Mouse (Mus musculus): Measurements from ENCODE around the gene Slc11a1.

The Slc11a1 gene

DNA sequence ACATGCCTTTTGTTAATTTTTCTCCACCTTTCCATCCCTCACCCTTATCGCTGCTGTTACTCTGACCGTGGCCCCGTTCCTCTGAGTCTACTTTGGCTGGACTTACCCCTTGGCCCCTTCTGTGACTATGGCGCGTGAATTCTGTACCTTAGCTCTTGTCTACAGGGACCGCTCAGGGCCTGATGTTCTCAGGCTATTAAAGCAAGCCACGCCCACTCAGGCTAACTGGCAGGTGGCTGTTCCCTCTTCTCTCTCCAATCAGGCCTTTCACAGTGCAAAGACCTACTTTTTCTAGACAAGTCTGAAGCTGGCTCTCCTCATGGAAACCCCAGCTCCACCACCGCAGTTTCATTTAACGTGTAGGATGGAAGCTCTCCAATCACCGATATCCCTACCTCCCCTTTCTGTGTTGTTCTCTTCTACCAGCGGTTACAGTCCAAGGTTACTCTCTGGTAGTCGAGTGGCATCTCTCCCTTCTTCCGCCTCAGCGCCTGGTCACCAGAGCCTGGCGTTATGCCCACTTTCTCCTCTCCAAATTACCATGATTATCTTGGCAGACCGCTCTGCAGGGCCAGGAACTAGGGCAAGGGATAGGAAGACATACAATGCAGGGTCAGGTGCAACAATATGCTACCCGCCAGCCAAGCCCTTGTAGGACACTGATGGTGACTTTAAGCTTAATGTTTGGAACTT, 43.9 kb downstream of the Slc11a1 start:
- peak; percentile 50 for DNase-seq

DNA sequence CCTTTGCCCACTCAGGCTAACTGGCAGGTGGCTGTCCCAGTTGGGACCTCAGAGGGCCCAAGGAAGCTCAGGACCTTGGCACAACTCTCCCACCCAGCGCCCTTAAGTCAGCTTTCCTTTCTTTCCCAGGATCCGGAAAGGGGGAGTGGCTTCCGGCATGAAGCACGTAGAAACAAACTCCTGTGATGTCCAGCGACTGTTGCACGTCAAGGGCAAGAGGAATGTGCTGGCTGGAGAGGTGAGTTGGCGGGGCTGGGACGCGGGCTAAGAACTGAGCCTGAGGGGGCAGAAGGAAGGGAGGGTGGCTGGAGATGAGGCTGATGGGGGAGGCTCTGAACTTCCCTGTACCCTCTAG, 44.4 kb downstream of the Slc11a1 start:
- DNase-seq: peak; percentile 26

DNA sequence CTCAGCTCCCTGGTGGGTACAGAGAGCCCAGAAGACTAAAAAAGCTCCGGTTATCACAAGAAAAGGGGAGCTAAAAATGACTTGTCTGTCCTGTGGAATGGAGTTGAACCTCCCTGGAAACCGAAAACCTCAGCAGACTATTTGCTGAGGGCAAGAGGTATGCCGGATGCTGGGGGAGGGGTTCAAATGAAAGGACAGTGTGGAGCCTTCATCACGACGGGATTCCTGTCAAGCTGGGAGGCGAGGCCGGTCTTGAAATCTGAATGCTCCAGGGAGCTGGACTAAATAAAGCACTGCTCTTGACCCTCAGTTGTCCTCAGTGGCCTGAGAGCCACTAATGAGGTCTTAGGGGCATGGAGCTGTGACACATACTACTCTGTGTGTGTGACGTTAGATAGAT, 48.2 kb downstream of the Slc11a1 start:
- no peak for DNase-seq

DNA sequence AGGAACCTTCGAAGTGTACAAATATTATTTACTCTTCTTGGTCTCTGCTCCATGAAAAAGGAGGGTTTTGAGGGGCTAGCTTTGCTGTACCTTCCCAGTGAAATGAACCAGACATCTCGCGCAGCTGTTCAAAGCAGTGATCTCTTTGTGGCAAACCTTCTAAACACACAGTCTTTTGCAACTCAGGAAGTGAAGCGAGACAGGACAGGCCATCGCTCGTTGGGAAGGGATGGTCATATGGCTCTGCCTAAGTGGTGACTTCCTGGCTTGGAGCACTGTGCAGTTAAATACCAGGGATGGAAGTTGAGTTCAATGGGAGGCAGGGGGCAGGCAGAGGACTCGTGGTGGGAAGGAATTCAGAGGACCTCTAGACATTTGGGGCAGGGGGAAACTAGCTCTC, 50.9 kb downstream of the Slc11a1 start:
- DNase-seq: no peak

DNA sequence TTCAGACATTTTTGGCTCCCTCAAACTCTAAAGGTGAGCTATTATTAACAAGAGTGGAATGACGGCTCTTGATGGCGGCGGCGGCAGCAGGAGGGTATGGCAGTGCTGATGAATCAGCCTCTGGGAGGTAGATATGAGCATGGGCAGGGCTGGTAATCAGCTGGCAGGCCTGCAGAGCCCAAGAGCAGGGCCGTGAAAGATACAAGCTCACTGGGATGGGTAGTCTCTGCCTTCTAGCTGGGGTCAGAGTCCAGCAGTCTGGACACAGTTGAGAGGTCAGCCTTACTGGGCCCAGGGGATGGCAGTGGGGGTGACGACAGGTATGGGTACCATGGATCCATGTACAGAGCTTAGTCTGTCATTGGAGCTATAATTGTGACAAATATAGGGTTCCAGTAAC, 58.2 kb downstream of the Slc11a1 start:
- peak; percentile 31 for DNase-seq

DNA sequence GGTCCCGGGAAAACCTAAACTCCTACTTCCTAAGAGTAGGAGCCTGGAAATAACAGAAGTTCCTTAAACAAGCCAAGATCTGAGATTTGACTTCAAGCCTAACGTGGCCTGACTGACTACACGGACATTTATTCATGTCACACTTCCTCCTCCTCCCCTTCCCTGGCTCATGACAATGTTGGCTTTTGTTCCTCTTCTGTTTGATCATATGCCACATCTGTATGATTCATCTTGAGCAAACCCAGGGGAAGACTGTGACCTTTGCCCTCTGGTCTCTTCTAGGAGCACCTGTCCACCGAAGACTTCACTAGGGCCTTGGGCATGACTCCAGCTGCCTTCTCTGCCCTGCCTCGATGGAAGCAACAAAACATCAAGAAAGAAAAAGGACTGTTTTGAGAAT, 59.6 kb downstream of the Slc11a1 start:
- DNase-seq: no peak

DNA sequence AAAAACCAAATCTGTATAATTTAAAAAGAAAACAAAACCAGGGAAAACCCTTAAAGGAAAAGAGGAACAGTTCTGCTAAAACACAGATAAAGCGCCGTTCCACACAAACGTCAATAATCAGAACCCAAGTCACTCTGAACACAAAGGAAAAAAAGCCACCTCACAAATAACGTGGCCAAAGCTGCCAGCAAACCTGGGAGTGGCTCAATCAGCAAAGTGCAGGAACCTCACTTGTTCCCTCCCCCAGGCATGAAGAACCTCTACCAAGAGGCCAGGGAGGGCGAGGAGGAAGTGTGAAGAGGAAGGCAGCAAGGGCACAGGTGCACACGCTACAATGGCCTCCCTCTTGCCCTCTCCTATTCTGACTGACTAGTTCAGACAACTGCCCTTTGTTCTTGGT, 60.6 kb downstream of the Slc11a1 start:
- DNase-seq: no peak

All from kidney, postnatal 10 days (tissue).